Mouse (Mus musculus): Measurements from ENCODE around the gene Gm49333.

DNA sequence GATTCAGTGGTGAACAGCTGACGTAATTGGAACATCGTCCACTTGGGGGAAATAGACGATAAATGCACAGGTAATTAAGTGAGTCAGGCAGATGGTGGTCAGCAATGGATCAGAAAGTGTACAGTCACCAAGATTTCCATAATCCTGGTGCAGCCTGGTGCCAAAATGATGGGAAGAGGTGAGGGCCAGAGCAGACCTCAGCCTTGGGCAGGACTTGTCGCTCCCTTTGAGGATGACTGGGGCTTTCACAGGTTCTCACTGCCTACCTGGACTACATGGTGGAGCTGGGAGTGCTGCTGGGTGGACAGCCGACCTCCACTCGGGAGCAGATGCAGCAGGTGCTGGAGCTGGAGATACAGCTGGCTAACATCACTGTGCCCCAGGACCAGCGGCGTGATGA, 26.0 kb downstream of the Gm49333 start:
- TF ChIP-seq CTCF (IDR thresholded peaks at IDR 0.05; ENCODE audit: insufficient read depth, low read length) (no peak), POLR2A (IDR thresholded peaks at IDR 0.05; ENCODE audit: borderline replicate concordance, extremely low read depth, low read depth, low read length) (no peak)

Measured in lung, adult 2 months (tissue).